Mouse (Mus musculus) ES-E14 (cell line): ENCODE data around the gene Nhlh1. TPM values are rescaled to one million over a fixed set of nuclear protein-coding genes. Genes with fewer than 3 reads are reported as not detected.
A peak's percentile ranks its signal among the peaks of the same experiment; 100 is the strongest.

Experiments
- DNase-seq: peaks from one replicate; pipeline ENCODE4 v3.0.0-alpha.2; 2013; ENCODE audit warnings: low read depth, low spot score
- H3K27ac ChIP-seq: 2 replicates; pipeline ENCODE4 v1.5.1; 2012; ENCODE audit warnings: low read depth, mild to moderate bottlenecking, low read length, moderate library complexity, mixed read lengths; ENCODE audit not compliant: poor library complexity, insufficient read depth, severe bottlenecking
- H3K36me3 ChIP-seq: 2 replicates; pipeline ENCODE4 v1.6.1; 2012; ENCODE audit warnings: mild to moderate bottlenecking, low read length, moderate library complexity, mixed read lengths; ENCODE audit not compliant: control insufficient read depth, poor library complexity, insufficient read depth, severe bottlenecking
- H3K4me1 ChIP-seq, 2 experiments: fragments of 150-350 bp in 1 of 2; sonication (generic) in 1 of 2; 2 replicates each; pipeline ENCODE4 v1.6.1; 2012; ENCODE audit warnings: low read length in 2 of 2, mild to moderate bottlenecking in 1 of 2, mixed read lengths in 1 of 2; ENCODE audit not compliant: control insufficient read depth in 2 of 2, insufficient read depth in 2 of 2, poor library complexity in 1 of 2
- H3K4me3 ChIP-seq, 2 experiments: fragments of 150-350 bp in 1 of 2; sonication (generic) in 1 of 2; 2 replicates each; pipeline ENCODE4 v1.5.1; 2012; ENCODE audit warnings: low read length in 2 of 2, low read depth in 1 of 2, mild to moderate bottlenecking in 1 of 2, mixed read lengths in 1 of 2; ENCODE audit not compliant: insufficient read depth in 1 of 2, poor library complexity in 1 of 2, severe bottlenecking in 1 of 2
- H3K9ac ChIP-seq: 2 replicates; pipeline ENCODE4 v1.6.1; 2012; ENCODE audit warnings: low read depth, mild to moderate bottlenecking, low read length, mixed read lengths; ENCODE audit not compliant: poor library complexity, insufficient read depth, severe bottlenecking
- H3K9me3 ChIP-seq: fragments of 150-350 bp; sonication (generic); 2 replicates; pipeline ENCODE4 v1.6.1; 2012; ENCODE audit warnings: low read depth, mild to moderate bottlenecking, low read length; ENCODE audit not compliant: control insufficient read depth, insufficient read depth
- CHD2 ChIP-seq: IDR thresholded peaks from 2 replicates; pipeline ENCODE4 v1.6.1; 2014; ENCODE audit warnings: mild to moderate bottlenecking, low read depth, low read length, inconsistent platforms
- HCFC1 ChIP-seq: IDR thresholded peaks from 2 replicates; pipeline ENCODE4 v1.6.1; 2012; ENCODE audit warnings: low read length, inconsistent platforms, borderline replicate concordance; ENCODE audit not compliant: insufficient read depth
- MAFK ChIP-seq: IDR thresholded peaks from 2 replicates; pipeline ENCODE4 v1.6.1; 2014; ENCODE audit warnings: mild to moderate bottlenecking, low read depth, low read length, inconsistent platforms; ENCODE audit not compliant: insufficient read depth
- ZC3H11A ChIP-seq: IDR thresholded peaks from 2 replicates; pipeline ENCODE4 v1.6.1; 2012; ENCODE audit warnings: low read depth, mild to moderate bottlenecking, inconsistent platforms, low read length, borderline replicate concordance
- ZNF384 ChIP-seq: IDR thresholded peaks from 2 replicates; pipeline ENCODE4 v1.6.1; 2012; ENCODE audit warnings: low read depth, low read length, inconsistent platforms
- in situ Hi-C, 2 experiments: fragments of 600-800 bp; cut with MboI; formaldehyde crosslinking; loops; one replicate each; pipeline ENCODE4 v1.15.1; 2025; ENCODE audit warnings: low sequenced_read_pairs in 2 of 2, inconsistent platforms in 1 of 2; ENCODE audit not compliant: unreplicated experiment in 2 of 2
- total RNA-seq: library from RNA; depleted of rRNA; stranded (reverse); fragments of 300-350 nt; gene quantifications from 2 replicates; pipeline ENCODE4 v1.2.3, GENCODE M21; 2012

Gene Nhlh1
- total RNA-seq, 1 experiment, result not detected

DNA sequence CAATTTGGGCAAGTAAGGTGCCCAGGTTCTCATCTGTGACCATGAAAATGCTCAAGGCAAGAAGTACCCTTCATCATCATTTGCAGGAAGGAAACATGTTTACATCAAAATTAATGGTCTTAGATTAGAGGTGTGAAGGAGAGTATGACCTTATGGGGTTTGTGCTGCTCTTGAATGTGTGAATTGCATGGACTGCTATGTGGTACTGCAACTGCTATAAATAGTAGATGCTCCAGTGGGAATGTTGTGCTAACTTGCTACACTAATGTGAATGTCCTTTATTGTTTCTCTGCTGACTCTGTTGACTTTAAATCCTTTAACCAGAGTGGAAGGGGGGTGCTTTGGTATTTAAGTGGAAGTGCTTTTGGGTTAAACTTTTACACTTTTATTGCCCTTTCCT lies 36.9 kb upstream of the Nhlh1 start:
- in situ Hi-C loops, result no loop called here
- H3K9ac ChIP-seq, result no peak overlapping the region
- no peak for TF ChIP-seq ZNF384
- TF ChIP-seq CHD2, result no peak
- TF ChIP-seq ZC3H11A, result no peak
- TF ChIP-seq MAFK, result no peak
- TF ChIP-seq HCFC1, result no peak
- no peaks in the 10 kb centered on the region for H3K9me3 ChIP-seq
- no peaks in the 10 kb centered on the region for H3K4me1 ChIP-seq
- peaks cover 4% of the 10 kb centered on the region for H3K36me3 ChIP-seq
- no peak for DNase-seq
- H3K4me3 ChIP-seq, result no peak overlapping the region
- H3K27ac ChIP-seq, result no peak overlapping the region

DNA sequence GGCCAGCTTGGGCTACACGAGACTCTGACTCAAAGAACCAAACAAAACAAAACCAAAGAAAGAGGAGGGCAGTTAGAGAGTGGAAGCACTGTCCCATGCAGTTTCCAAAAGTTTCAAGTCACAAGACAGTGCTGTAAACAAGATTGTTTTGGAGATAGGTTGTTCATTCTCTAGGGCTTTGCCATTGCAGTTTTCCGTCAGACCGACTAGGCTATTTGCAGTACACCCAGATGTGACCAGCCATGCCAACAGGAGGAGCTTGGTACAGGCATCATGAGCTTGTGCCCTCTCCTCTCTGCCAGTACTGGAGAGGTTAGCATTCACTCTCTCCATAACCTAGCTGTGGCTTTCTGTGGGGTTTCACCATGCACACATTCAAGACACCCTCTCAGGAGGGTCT lies 36.1 kb upstream of the Nhlh1 start:
- in situ Hi-C loops, result no loop called here
- no peak for DNase-seq
- Histone ChIP-seq H3K36me3 (peaks cover 7% of the 10 kb centered on the region), H3K4me1 (no peaks in the 10 kb centered on the region), H3K9me3 (no peaks in the 10 kb centered on the region), H3K27ac (no peak overlapping the region), H3K4me3 (no peak overlapping the region), H3K9ac (no peak overlapping the region)
- TF ChIP-seq MAFK (no peak), ZC3H11A (no peak), CHD2 (no peak), HCFC1 (no peak), ZNF384 (no peak)

DNA sequence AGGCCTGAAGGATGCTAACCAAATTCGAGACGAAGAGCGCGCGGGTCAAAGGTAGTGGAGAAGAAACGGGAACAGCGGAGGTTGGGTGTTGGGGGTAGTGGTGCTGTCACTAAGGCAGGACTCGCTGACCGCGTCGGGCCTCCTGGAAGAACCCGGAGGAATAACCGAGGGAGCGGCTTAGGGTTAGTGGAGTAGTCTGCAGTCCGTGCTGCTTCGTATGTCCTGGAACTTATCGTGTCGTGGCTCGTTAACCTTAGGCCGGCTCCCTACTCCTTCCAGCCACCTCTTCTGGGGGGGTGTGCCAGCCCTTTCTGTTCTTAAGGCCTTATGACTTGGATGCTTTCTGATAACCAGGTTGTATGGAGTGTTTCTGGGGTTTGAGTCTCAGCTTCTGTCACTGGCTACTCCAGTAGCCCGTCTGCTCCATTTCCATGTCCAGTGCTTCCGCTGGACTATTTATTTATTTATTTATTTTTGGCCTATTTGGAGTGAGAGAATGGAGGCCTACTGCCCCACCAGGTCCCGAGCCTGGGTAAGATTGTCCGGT lies 25.6 kb upstream of the Nhlh1 start:
- DNase-seq, result no peak
- in situ Hi-C loops, result no loop called here
- Histone ChIP-seq H3K4me1 (peaks cover 0 to 2% of the 10 kb centered on the region in 2 experiments; a peak in 2 of 4 replicates), H3K4me3 (peak overlapping the region; percentile 96 to 98), H3K9ac (peak overlapping the region; percentile 87), H3K9me3 (no peaks in the 10 kb centered on the region), H3K27ac (no peak overlapping the region), H3K36me3 (peaks cover 2% of the 10 kb centered on the region; the same call in 1 of the 2 replicates)
- TF ChIP-seq MAFK (no peak), ZNF384 (no peak), ZC3H11A (no peak), HCFC1 (peak; percentile 13; the same call in 1 of the 2 replicates), CHD2 (no peak)

DNA sequence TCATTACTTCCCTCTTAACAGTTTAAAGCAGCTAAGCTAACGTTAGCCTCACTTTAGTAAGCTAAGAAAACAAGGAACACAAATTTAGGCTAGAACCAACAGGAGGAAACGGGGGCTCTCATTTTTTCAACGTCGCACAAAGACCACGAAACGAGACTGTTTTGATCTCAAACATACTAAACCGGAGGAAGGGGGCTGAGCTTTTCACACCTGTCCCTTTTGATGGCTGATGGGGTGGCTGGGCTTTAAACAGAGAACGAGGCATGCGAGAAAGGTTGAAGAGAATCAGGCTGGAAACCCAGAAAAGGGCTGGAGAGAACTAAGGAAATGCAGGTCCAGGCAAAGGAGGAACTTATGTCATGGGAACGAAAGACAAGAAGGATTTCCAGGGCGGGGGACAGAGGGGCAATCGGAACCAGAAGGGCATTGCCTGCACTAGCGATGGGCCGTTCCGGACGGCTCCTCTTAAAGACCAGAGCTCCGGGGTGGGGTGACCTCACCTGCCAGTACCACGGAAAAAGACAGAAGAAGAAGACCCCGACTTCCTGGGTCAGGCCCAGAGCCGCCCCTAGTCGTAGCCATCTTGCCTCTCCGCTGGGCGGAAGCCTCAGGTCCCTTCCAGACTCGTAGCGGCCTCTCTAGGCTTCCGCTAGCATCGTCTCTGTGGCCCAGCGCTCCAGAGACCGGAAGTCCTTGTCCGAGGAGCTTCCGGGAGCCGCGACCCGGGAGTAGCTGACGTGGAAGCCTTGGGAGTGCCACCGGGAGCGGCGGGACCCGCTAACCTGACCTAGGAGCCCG lies 24.9 kb upstream of the Nhlh1 start, which contains the start of the genes Copa and Ncstn:
Copa (plus strand) TSS at position 429 of the 798 bp plus-strand sequence.
Ncstn (minus strand) TSS at position 695 of the 798 bp plus-strand sequence.
- H3K4me3 ChIP-seq, result peak within 1 kb of the TSS; percentile 96 to 98
- DNase-seq, result peak; percentile 81
- H3K4me1 ChIP-seq, result peaks cover 0 to 2% of the 10 kb centered on the region in 2 experiments; a peak in 2 of 4 replicates
- H3K27ac ChIP-seq, result no peak within 1 kb of the TSS; the same call in 1 of the 2 replicates
- in situ Hi-C loops, result no loop called here
- H3K36me3 ChIP-seq, result peaks cover 2% of the 10 kb centered on the region; the same call in 1 of the 2 replicates
- peak within 1 kb of the TSS; percentile 87 for H3K9ac ChIP-seq
- TF ChIP-seq MAFK (no peak), ZNF384 (no peak), ZC3H11A (no peak), CHD2 (no peak), HCFC1 (peak; percentile 77)
- H3K9me3 ChIP-seq, result no peaks in the 10 kb centered on the region
